Comparison of ENCODE assay signal across 30 mouse cellular contexts in the genomic region with DNA sequence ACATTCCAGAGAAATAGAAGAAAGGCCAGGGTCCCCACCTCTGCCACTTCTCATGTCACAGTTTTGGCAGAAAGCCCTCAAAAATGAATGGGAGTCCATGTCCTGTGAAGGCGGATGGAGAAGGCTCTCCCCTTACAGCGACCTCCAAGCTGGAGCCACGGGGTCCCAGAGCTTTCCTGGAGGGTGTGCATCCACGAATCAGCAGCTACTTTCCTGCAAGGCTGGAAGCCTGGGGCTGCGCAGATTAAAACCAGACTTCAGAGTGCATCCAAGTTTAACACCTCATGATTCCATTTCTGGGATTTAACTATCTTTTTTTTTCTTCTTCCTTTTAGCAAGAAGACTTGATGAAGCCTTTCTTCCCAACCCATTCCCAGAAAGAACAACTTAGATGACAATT. TPM values are rescaled to one million over a fixed set of nuclear protein-coding genes. Genes with fewer than 3 reads are reported as not detected.
A peak's percentile ranks its signal among the peaks of the same experiment; 100 is the strongest.
DNase-seq lines count a peak whose midpoint lies in the region; ATAC-seq and TF ChIP-seq lines count a peak whose summit lies in the region.
"Had no signal": no experiment of that assay in that cellular context is flagged by ENCODE, and none has a peak within 500 bp of the region (broad histone marks: within the 10 kb centered on the region; RNA-seq: fewer than 3 reads in every experiment).

No protein-coding gene starts in this region.

- no peak overlapping the region for H3K9ac ChIP-seq in intestine, embryonic 14.5 days (ENCODE audit: low read length)
- no peak overlapping the region for H3K9ac ChIP-seq in intestine, embryonic 16.5 days (ENCODE audit: low read depth, low read length)
- H3K9ac ChIP-seq in lung, embryonic 14.5 days: no peak overlapping the region
- no peak overlapping the region for H3K9ac ChIP-seq in midbrain, postnatal 0 days (replicated peaks; ENCODE audit: low read length, poor library complexity, severe bottlenecking)
- H3K9ac ChIP-seq: heart, embryonic 12.5 days; hindbrain, embryonic 15.5 days; intestine, embryonic 15.5 days; neural tube, embryonic 15.5 days had no signal

- ATAC-seq in intestine, embryonic 14.5 days (replicated peaks; ENCODE audit: low FRiP score, low TSS enrichment, low read depth): no peak
- ATAC-seq in intestine, embryonic 16.5 days: no peak
- ATAC-seq in lung, embryonic 14.5 days (ENCODE audit: insufficient read depth): 0 out of 2 replicates have a peak, but pooled peaks have one; percentile 6
- no peak for ATAC-seq in midbrain, postnatal 0 days (ENCODE audit: low FRiP score)
- ATAC-seq: activated CD4-positive, CD25-positive, alpha-beta regulatory T cell, adult 4 months; forebrain, embryonic 16.5 days; intestine, embryonic 15.5 days had no signal

- H3K27me3 ChIP-seq in intestine, embryonic 14.5 days (replicated peaks; ENCODE audit: control insufficient read depth, insufficient read depth, low read length): no peaks in the 10 kb centered on the region
- no peaks in the 10 kb centered on the region for H3K27me3 ChIP-seq in intestine, embryonic 16.5 days (replicated peaks; ENCODE audit: control insufficient read depth, insufficient read depth, low read length)
- H3K27me3 ChIP-seq in lung, embryonic 14.5 days (ENCODE audit: insufficient read depth, low read length): no peaks in the 10 kb centered on the region
- H3K27me3 ChIP-seq in midbrain, postnatal 0 days (ENCODE audit: insufficient read depth, low read length): no peaks in the 10 kb centered on the region
- H3K27me3 ChIP-seq: heart, embryonic 12.5 days; hindbrain, embryonic 15.5 days; intestine, embryonic 15.5 days; neural tube, embryonic 15.5 days had no signal

- H3K4me2 ChIP-seq in intestine, embryonic 14.5 days (ENCODE audit: low read length): no peak overlapping the region
- no peak overlapping the region for H3K4me2 ChIP-seq in intestine, embryonic 16.5 days (ENCODE audit: low read depth, low read length)
- H3K4me2 ChIP-seq in lung, embryonic 14.5 days: no peak overlapping the region
- H3K4me2 ChIP-seq in midbrain, postnatal 0 days (ENCODE audit: low read depth, low read length, poor library complexity, severe bottlenecking): no peak overlapping the region
- H3K4me2 ChIP-seq: heart, embryonic 12.5 days; hindbrain, embryonic 15.5 days; intestine, embryonic 15.5 days; liver, embryonic 11.5 days; neural tube, embryonic 15.5 days had no signal

- H3K4me1 ChIP-seq in intestine, embryonic 14.5 days (replicated peaks; ENCODE audit: control insufficient read depth, insufficient read depth, low read length): peaks cover 30% of the 10 kb centered on the region
- H3K4me1 ChIP-seq in intestine, embryonic 16.5 days (ENCODE audit: control insufficient read depth, insufficient read depth, low read length): peaks cover 11% of the 10 kb centered on the region
- peaks cover 38% of the 10 kb centered on the region for H3K4me1 ChIP-seq in lung, embryonic 14.5 days (ENCODE audit: insufficient read depth)
- no peaks in the 10 kb centered on the region for H3K4me1 ChIP-seq in midbrain, postnatal 0 days (ENCODE audit: insufficient read depth, low read length)

- WGBS in intestine, embryonic 14.5 days: 41% methylated on average over 5 of the region's 5 CpGs
- 46% methylated on average over 5 of the region's 5 CpGs for WGBS in intestine, embryonic 16.5 days
- 20% methylated on average over 5 of the region's 5 CpGs for WGBS in lung, embryonic 14.5 days
- 56% methylated on average over 5 of the region's 5 CpGs for WGBS in midbrain, postnatal 0 days

- H3K36me3 ChIP-seq in intestine, embryonic 14.5 days (ENCODE audit: control insufficient read depth, insufficient read depth, low read length): no peaks in the 10 kb centered on the region
- no peaks in the 10 kb centered on the region for H3K36me3 ChIP-seq in intestine, embryonic 16.5 days (ENCODE audit: control insufficient read depth, insufficient read depth, low read length)
- no peaks in the 10 kb centered on the region for H3K36me3 ChIP-seq in lung, embryonic 14.5 days (ENCODE audit: insufficient read depth)
- H3K36me3 ChIP-seq in midbrain, postnatal 0 days (ENCODE audit: insufficient read depth, low read length): no peaks in the 10 kb centered on the region
- H3K36me3 ChIP-seq: heart, embryonic 12.5 days; hindbrain, embryonic 15.5 days; intestine, embryonic 15.5 days; neural tube, embryonic 15.5 days had no signal

- H3K4me3 ChIP-seq in intestine, embryonic 14.5 days (ENCODE audit: low read depth, low read length): no peak overlapping the region
- no peak overlapping the region for H3K4me3 ChIP-seq in intestine, embryonic 16.5 days (ENCODE audit: low read length)
- no peak overlapping the region for H3K4me3 ChIP-seq in lung, embryonic 14.5 days (ENCODE audit: low read depth, low read length)
- no peak overlapping the region for H3K4me3 ChIP-seq in midbrain, postnatal 0 days (ENCODE audit: low read depth, low read length)
- H3K4me3 ChIP-seq: gastrocnemius, adult 2 months; heart, adult 2 months; heart, embryonic 12.5 days; hindbrain, embryonic 15.5 days; intestine, embryonic 15.5 days; neural tube, embryonic 15.5 days had no signal

- TF ChIP-seq CTCF in lung, embryonic 14.5 days (IDR thresholded peaks at IDR 0.05; ENCODE audit: low read depth): no peak
- no peak for TF ChIP-seq CTCF in midbrain, postnatal 0 days (IDR thresholded peaks at IDR 0.05)

- peak; percentile 14 for DNase-seq in adrenal gland, postnatal 14 days
- no peak for DNase-seq in adrenal gland, adult 18-20 months (ENCODE audit: low spot score in 2 of 2)
- DNase-seq in intestine, embryonic 14.5 days (ENCODE audit: low spot score): peak; percentile 47
- peak; percentile 58 for DNase-seq in lung, embryonic 14.5 days
- DNase-seq in lung, postnatal 25 days (ENCODE audit: low spot score): no peak
- DNase-seq in layer of hippocampus, postnatal 25 days (ENCODE audit: extremely low spot score in 1 of 2, low spot score in 1 of 2): no peak
- no peak for DNase-seq in midbrain, postnatal 0 days (ENCODE audit: low spot score)
- DNase-seq: adrenal gland, adult 8-10 months; cerebellum, adult 8-10 months; cerebellum, postnatal 25 days; gastrocnemius, adult 2 months; gastrocnemius, postnatal 36 days; heart, adult 2 months; kidney, adult 9 months; midbrain, embryonic 14.5 days; retina, postnatal 1 day; right cerebral cortex, postnatal 14 days; thymus, postnatal 4 days had no signal

- no peak overlapping the region for H3K27ac ChIP-seq in intestine, embryonic 14.5 days (ENCODE audit: low read depth)
- no peak overlapping the region for H3K27ac ChIP-seq in intestine, embryonic 16.5 days (ENCODE audit: low read length)
- H3K27ac ChIP-seq in lung, embryonic 14.5 days (ENCODE audit: low read depth): 0 out of 2 replicates have a peak overlapping the region, but pooled peaks have one; percentile 12
- H3K27ac ChIP-seq in midbrain, postnatal 0 days (ENCODE audit: low read depth, low read length): no peak overlapping the region
- H3K27ac ChIP-seq: heart, adult 2 months; hindbrain, embryonic 15.5 days; intestine, embryonic 15.5 days; neural tube, embryonic 15.5 days had no signal

- H3K9me3 ChIP-seq in intestine, embryonic 14.5 days (ENCODE audit: control insufficient read depth, low read length): no peaks in the 10 kb centered on the region
- H3K9me3 ChIP-seq in intestine, embryonic 16.5 days (ENCODE audit: control insufficient read depth, low read length): no peaks in the 10 kb centered on the region
- no peaks in the 10 kb centered on the region for H3K9me3 ChIP-seq in lung, embryonic 14.5 days (ENCODE audit: low read depth, low read length)
- no peaks in the 10 kb centered on the region for H3K9me3 ChIP-seq in midbrain, postnatal 0 days (ENCODE audit: low read length)
- H3K9me3 ChIP-seq: heart, embryonic 12.5 days; hindbrain, embryonic 15.5 days; intestine, embryonic 15.5 days; neural tube, embryonic 15.5 days had no signal

RNA-seq across cellular contexts. Expression of gene C1qtnf2, which starts 6.5 kb away (rescaled TPM):
- 7.8 and 9.3 TPM in 2 replicates for total RNA-seq in adrenal gland, postnatal 14 days (2021)
- 1 to 10 TPM; 7.7 to 8.7 TPM for total RNA-seq in adrenal gland, adult 18-20 months (2021)
- polyA plus RNA-seq in intestine, embryonic 14.5 days (2014; fragmentation: Nextera tagmentation; extraction: Ambion mirVana): 5.0 and 5.9 TPM in 2 replicates
- 7.0 and 7.2 TPM in 2 replicates for polyA plus RNA-seq in intestine, embryonic 16.5 days (2015; fragmentation: Nextera tagmentation; extraction: Ambion mirVana)
- polyA plus RNA-seq in lung, embryonic 14.5 days (2014; fragmentation: Nextera tagmentation; extraction: Ambion mirVana): 2.1 and 2.2 TPM in 2 replicates
- 1 to 10 TPM; 1.0 to 1.9 TPM for total RNA-seq in layer of hippocampus, postnatal 25 days (2021)
- 15.0 and 15.9 TPM in 2 replicates for total RNA-seq in midbrain, postnatal 0 days (2014; rRNA removed)
- polyA plus RNA-seq in midbrain, postnatal 0 days (2015; fragmentation: Nextera tagmentation; extraction: Ambion mirVana): 21.4 and 22.4 TPM in 2 replicates
- total RNA-seq: CH12.LX; ES-E14; hematopoietic stem cell, adult 5-6 weeks; megakaryocyte-erythroid progenitor cell, adult 5-6 weeks had no signal
- polyA plus RNA-seq: activated CD4-positive, CD25-positive, alpha-beta regulatory T cell, adult 4 months had no signal

RNA-seq across cellular contexts. Expression of gene Slu7, which starts 47.0 kb away (rescaled TPM):
- total RNA-seq in adrenal gland, postnatal 14 days (2021): 39.9 and 43.4 TPM in 2 replicates
- total RNA-seq in adrenal gland, adult 18-20 months (2021): 10 to 100 TPM; 38.6 to 41.8 TPM
- polyA plus RNA-seq in intestine, embryonic 14.5 days (2014; fragmentation: Nextera tagmentation; extraction: Ambion mirVana): 45.0 and 55.6 TPM in 2 replicates
- polyA plus RNA-seq in intestine, embryonic 16.5 days (2015; fragmentation: Nextera tagmentation; extraction: Ambion mirVana): 41.7 and 46.8 TPM in 2 replicates
- polyA plus RNA-seq in lung, embryonic 14.5 days (2014; fragmentation: Nextera tagmentation; extraction: Ambion mirVana): 47.9 and 50.1 TPM in 2 replicates
- total RNA-seq in layer of hippocampus, postnatal 25 days (2021): 10 to 100 TPM; 50.0 to 52.5 TPM
- total RNA-seq in midbrain, postnatal 0 days (2014; rRNA removed): 16.5 and 21.3 TPM in 2 replicates
- 55.4 and 58.3 TPM in 2 replicates for polyA plus RNA-seq in midbrain, postnatal 0 days (2015; fragmentation: Nextera tagmentation; extraction: Ambion mirVana)

RNA-seq across cellular contexts. Expression of gene Ccnjl, which starts 48.0 kb away (rescaled TPM):
- total RNA-seq in adrenal gland, postnatal 14 days (2021): 5.0 and 7.7 TPM in 2 replicates
- total RNA-seq in adrenal gland, adult 18-20 months (2021): 1 to 10 TPM; 1.3 to 2.5 TPM
- 23.7 and 25.8 TPM in 2 replicates for polyA plus RNA-seq in intestine, embryonic 14.5 days (2014; fragmentation: Nextera tagmentation; extraction: Ambion mirVana)
- polyA plus RNA-seq in intestine, embryonic 16.5 days (2015; fragmentation: Nextera tagmentation; extraction: Ambion mirVana): 14.6 and 15.0 TPM in 2 replicates
- polyA plus RNA-seq in lung, embryonic 14.5 days (2014; fragmentation: Nextera tagmentation; extraction: Ambion mirVana): 28.1 and 32.9 TPM in 2 replicates
- 10 to 100 TPM in 1 of 2 experiments, 1 to 10 TPM in 1; 9.3 to 13.1 TPM for total RNA-seq in layer of hippocampus, postnatal 25 days (2021)
- total RNA-seq in midbrain, postnatal 0 days (2014; rRNA removed): 2.2 and 4.4 TPM in 2 replicates
- polyA plus RNA-seq in midbrain, postnatal 0 days (2015; fragmentation: Nextera tagmentation; extraction: Ambion mirVana): 3.1 and 3.2 TPM in 2 replicates
- total RNA-seq: CH12.LX had no signal

RNA-seq across cellular contexts. Expression of gene Pttg1, which starts 54.5 kb away (rescaled TPM):
- 48.0 and 48.2 TPM in 2 replicates for total RNA-seq in adrenal gland, postnatal 14 days (2021)
- 10 to 100 TPM; 40.9 to 45.3 TPM for total RNA-seq in adrenal gland, adult 18-20 months (2021)
- polyA plus RNA-seq in intestine, embryonic 14.5 days (2014; fragmentation: Nextera tagmentation; extraction: Ambion mirVana): 67.1 and 70.7 TPM in 2 replicates
- polyA plus RNA-seq in intestine, embryonic 16.5 days (2015; fragmentation: Nextera tagmentation; extraction: Ambion mirVana): 61.2 and 65.5 TPM in 2 replicates
- 82.5 and 87.6 TPM in 2 replicates for polyA plus RNA-seq in lung, embryonic 14.5 days (2014; fragmentation: Nextera tagmentation; extraction: Ambion mirVana)
- total RNA-seq in layer of hippocampus, postnatal 25 days (2021): 10 to 100 TPM; 26.6 to 28.0 TPM
- 51.9 TPM in 2 replicates for total RNA-seq in midbrain, postnatal 0 days (2014; rRNA removed)
- 74.3 and 79.3 TPM in 2 replicates for polyA plus RNA-seq in midbrain, postnatal 0 days (2015; fragmentation: Nextera tagmentation; extraction: Ambion mirVana)

Comparison
In these comparisons a context has a peak if more than half of its experiments do, and no peak if none do; other contexts are left out.
1. DNase-seq: peak in adrenal gland, postnatal 14 days (single experiment), intestine, embryonic 14.5 days (single experiment) and lung, embryonic 14.5 days (single experiment); none in adrenal gland, adult 18-20 months (0 of 2), lung, postnatal 25 days (single experiment), layer of hippocampus, postnatal 25 days (0 of 2) and midbrain, postnatal 0 days (single experiment).